Mouse (Mus musculus): Measurements from ENCODE around the gene Otof. TPM values are rescaled to one million over a fixed set of nuclear protein-coding genes. Genes with fewer than 3 reads are reported as not detected.

Gene Otof
- polyA plus RNA-seq, 2 experiments = 0.01 TPM; not detected in 1

- Histone ChIP-seq H3K4me2 (ENCODE audit: low read depth) (no peak overlapping the region), H3K27ac (no peak overlapping the region), H3K4me3 (ENCODE audit: insufficient read depth in 1 of 2, low read depth in 2 of 2, low read length in 2 of 2) (no peak overlapping the region), H3K9me3 (ENCODE audit: control insufficient read depth, low read length) (no peaks in the 10 kb centered on the region), H3K4me1 (replicated peaks; ENCODE audit: control insufficient read depth in 2 of 2, insufficient read depth in 2 of 2, low read length in 1 of 2) (no peaks in the 10 kb centered on the region), H3K36me3 (replicated peaks; ENCODE audit: control insufficient read depth, insufficient read depth, low read depth) (no peaks in the 10 kb centered on the region), H3K27me3 (ENCODE audit: control insufficient read depth, insufficient read depth, low read length) (no peaks in the 10 kb centered on the region), H3K9ac (replicated peaks) (no peak overlapping the region)
- WGBS (ENCODE audit: insufficient replicate concordance) = 48% methylated on average over 5 of the region's 5 CpGs
- DNase-seq (ENCODE audit: low read depth in 3 of 3, low spot score in 3 of 3) (no peak), ATAC-seq (ENCODE audit: insufficient read depth) (no peak)
- no peak for TF ChIP-seq EP300 (IDR thresholded peaks at IDR 0.05; ENCODE audit: low read depth)
- TF ChIP-seq CTCF (IDR thresholded peaks at IDR 0.05; ENCODE audit: low read depth) = peak; percentile 23
Measured at GRCm38 (mm10) chr5:30442196-30442595, 19.5 kb downstream of the Otof start.

GRCm38 (mm10) chr5:30440308-30440906 lies 21.3 kb downstream of the Otof start:
- no peaks in the 10 kb centered on the region for H3K36me3 ChIP-seq (replicated peaks; ENCODE audit: control insufficient read depth, insufficient read depth, low read depth)
- no peak for DNase-seq (ENCODE audit: low read depth in 3 of 3, low spot score in 3 of 3)
- no peaks in the 10 kb centered on the region for H3K9me3 ChIP-seq (ENCODE audit: control insufficient read depth, low read length)
- WGBS (ENCODE audit: insufficient replicate concordance) = 63% methylated on average over 8 of the region's 8 CpGs
- TF ChIP-seq EP300 (IDR thresholded peaks at IDR 0.05; ENCODE audit: low read depth) (no peak), CTCF (IDR thresholded peaks at IDR 0.05; ENCODE audit: low read depth) (no peak)
- H3K4me2 ChIP-seq (ENCODE audit: low read depth) = no peak overlapping the region
- no peak for ATAC-seq (ENCODE audit: insufficient read depth)
- no peak overlapping the region for H3K9ac ChIP-seq (replicated peaks)
- no peak overlapping the region for H3K4me3 ChIP-seq (ENCODE audit: insufficient read depth in 1 of 2, low read depth in 2 of 2, low read length in 2 of 2)
- H3K27ac ChIP-seq = no peak overlapping the region
- H3K4me1 ChIP-seq (replicated peaks; ENCODE audit: control insufficient read depth in 2 of 2, insufficient read depth in 2 of 2, low read length in 1 of 2) = no peaks in the 10 kb centered on the region
- no peaks in the 10 kb centered on the region for H3K27me3 ChIP-seq (ENCODE audit: control insufficient read depth, insufficient read depth, low read length)

- Histone ChIP-seq H3K9ac (replicated peaks) (no peak overlapping the region), H3K4me2 (ENCODE audit: low read depth) (no peak overlapping the region), H3K4me1 (replicated peaks; ENCODE audit: control insufficient read depth in 2 of 2, insufficient read depth in 2 of 2, low read length in 1 of 2) (no peaks in the 10 kb centered on the region), H3K27ac (no peak overlapping the region), H3K36me3 (replicated peaks; ENCODE audit: control insufficient read depth, insufficient read depth, low read depth) (no peaks in the 10 kb centered on the region), H3K4me3 (ENCODE audit: insufficient read depth in 1 of 2, low read depth in 2 of 2, low read length in 2 of 2) (no peak overlapping the region), H3K9me3 (ENCODE audit: control insufficient read depth, low read length) (no peaks in the 10 kb centered on the region), H3K27me3 (ENCODE audit: control insufficient read depth, insufficient read depth, low read length) (no peaks in the 10 kb centered on the region)
- no peak for ATAC-seq (ENCODE audit: insufficient read depth)
- DNase-seq (ENCODE audit: low read depth in 3 of 3, low spot score in 3 of 3) = no peak
- 37% methylated on average over 2 of the region's 2 CpGs for WGBS (ENCODE audit: insufficient replicate concordance)
- TF ChIP-seq CTCF (IDR thresholded peaks at IDR 0.05; ENCODE audit: low read depth) (no peak), EP300 (IDR thresholded peaks at IDR 0.05; ENCODE audit: low read depth) (no peak)
Measured at GRCm38 (mm10) chr5:30438931-30439330, 22.8 kb downstream of the Otof start.

- DNase-seq (ENCODE audit: low read depth in 3 of 3, low spot score in 3 of 3) = no peak
- 71% methylated on average over 6 of the region's 6 CpGs for WGBS (ENCODE audit: insufficient replicate concordance)
Measured at GRCm38 (mm10) chr5:30427406-30427805, 34.3 kb downstream of the Otof start.

GRCm38 (mm10) chr5:30423572-30424244 lies 38.0 kb downstream of the Otof start:
- 18% methylated on average over 8 of the region's 8 CpGs for WGBS (ENCODE audit: insufficient replicate concordance)
- DNase-seq (ENCODE audit: low read depth in 3 of 3, low spot score in 3 of 3) = peak in 2 of 3 experiments; percentile 4

More at GRCm38 (mm10) chr5:30427406-30427805, 34.3 kb downstream of the Otof start:
- TF ChIP-seq CTCF (IDR thresholded peaks at IDR 0.05; ENCODE audit: low read depth) (no peak), EP300 (IDR thresholded peaks at IDR 0.05; ENCODE audit: low read depth) (no peak)
- no peak for ATAC-seq (ENCODE audit: insufficient read depth)
- no peak overlapping the region for H3K27ac ChIP-seq
- no peak overlapping the region for H3K4me2 ChIP-seq (ENCODE audit: low read depth)
- no peaks in the 10 kb centered on the region for H3K9me3 ChIP-seq (ENCODE audit: control insufficient read depth, low read length)
- no peaks in the 10 kb centered on the region for H3K4me1 ChIP-seq (replicated peaks; ENCODE audit: control insufficient read depth in 2 of 2, insufficient read depth in 2 of 2, low read length in 1 of 2)
- no peak overlapping the region for H3K9ac ChIP-seq (replicated peaks)
- no peaks in the 10 kb centered on the region for H3K27me3 ChIP-seq (ENCODE audit: control insufficient read depth, insufficient read depth, low read length)
- H3K4me3 ChIP-seq (ENCODE audit: insufficient read depth in 1 of 2, low read depth in 2 of 2, low read length in 2 of 2) = no peak overlapping the region
- no peaks in the 10 kb centered on the region for H3K36me3 ChIP-seq (replicated peaks; ENCODE audit: control insufficient read depth, insufficient read depth, low read depth)

More at GRCm38 (mm10) chr5:30423572-30424244, 38.0 kb downstream of the Otof start:
- H3K27me3 ChIP-seq (ENCODE audit: control insufficient read depth, insufficient read depth, low read length) = no peaks in the 10 kb centered on the region
- H3K4me1 ChIP-seq (replicated peaks; ENCODE audit: control insufficient read depth in 2 of 2, insufficient read depth in 2 of 2, low read length in 1 of 2) = no peaks in the 10 kb centered on the region
- no peak overlapping the region for H3K9ac ChIP-seq (replicated peaks)
- H3K36me3 ChIP-seq (replicated peaks; ENCODE audit: control insufficient read depth, insufficient read depth, low read depth) = no peaks in the 10 kb centered on the region
- TF ChIP-seq CTCF (IDR thresholded peaks at IDR 0.05; ENCODE audit: low read depth) (peak; percentile 68), EP300 (IDR thresholded peaks at IDR 0.05; ENCODE audit: low read depth) (no peak)
- no peaks in the 10 kb centered on the region for H3K9me3 ChIP-seq (ENCODE audit: control insufficient read depth, low read length)
- ATAC-seq (ENCODE audit: insufficient read depth) = no peak
- no peak overlapping the region for H3K27ac ChIP-seq
- no peak overlapping the region for H3K4me3 ChIP-seq (ENCODE audit: insufficient read depth in 1 of 2, low read depth in 2 of 2, low read length in 2 of 2)
- H3K4me2 ChIP-seq (ENCODE audit: low read depth) = no peak overlapping the region
